Mouse (Mus musculus): ENCODE measurements around the gene Csmd2. TPM values are rescaled to one million over a fixed set of nuclear protein-coding genes. Genes with fewer than 3 reads are reported as not detected.

The Csmd2 gene
- polyA plus RNA-seq, 1 experiment = 0.17 TPM

DNA sequence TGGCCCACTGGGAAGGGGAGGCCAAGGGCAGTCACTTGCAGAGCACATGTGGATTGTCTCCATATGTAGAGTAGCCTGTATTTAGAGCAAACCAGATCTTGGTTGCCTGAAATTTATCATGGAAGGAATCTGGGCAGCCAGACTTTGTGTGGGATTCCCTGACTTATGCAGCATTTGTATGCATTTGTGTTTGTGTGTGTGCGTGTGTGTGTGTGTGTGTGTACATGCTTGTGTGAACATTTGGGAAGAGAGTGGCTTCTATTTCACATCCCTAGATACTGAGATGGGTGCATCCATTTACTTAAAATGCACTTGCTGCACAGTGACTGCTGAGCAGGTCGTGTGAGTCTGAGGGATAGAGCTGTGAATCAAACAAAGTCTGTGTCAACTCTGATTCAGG is 173.0 kb downstream of the Csmd2 start:
- H3K4me1 ChIP-seq (ENCODE audit: control insufficient read depth, insufficient read depth, low read length) = no peaks in the 10 kb centered on the region
- no peak for TF ChIP-seq CTCF (IDR thresholded peaks at IDR 0.05; ENCODE audit: low read depth, low read length)
- TF ChIP-seq POLR2A (IDR thresholded peaks at IDR 0.05; ENCODE audit: borderline replicate concordance, low read depth, low read length) = no peak
- no peak overlapping the region for H3K27ac ChIP-seq (ENCODE audit: insufficient read depth, low read depth, low read length)
- no peak overlapping the region for H3K4me3 ChIP-seq (ENCODE audit: insufficient read depth, low read length)

DNA sequence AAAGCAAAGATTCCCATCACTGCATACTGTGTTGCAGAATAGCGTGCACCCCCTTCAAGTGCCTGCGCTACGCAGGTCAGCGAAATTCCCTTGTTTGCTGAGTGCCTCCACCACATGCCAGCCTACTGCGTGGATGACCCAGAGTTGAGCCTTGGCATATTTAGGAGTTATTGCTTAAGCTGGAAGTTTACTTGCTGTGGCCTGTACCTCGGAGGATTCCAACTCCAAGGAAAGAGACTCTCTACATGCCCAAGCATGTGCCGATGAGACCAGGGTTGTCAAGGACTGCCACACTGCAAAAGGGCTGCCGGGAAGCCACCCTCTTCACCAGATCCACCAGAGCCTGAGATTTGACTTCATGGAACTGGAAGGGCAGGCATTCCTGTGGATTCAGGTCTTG is 182.5 kb downstream of the Csmd2 start:
- Histone ChIP-seq H3K27ac (ENCODE audit: insufficient read depth, low read depth, low read length) (no peak overlapping the region), H3K4me1 (ENCODE audit: control insufficient read depth, insufficient read depth, low read length) (no peaks in the 10 kb centered on the region), H3K4me3 (ENCODE audit: insufficient read depth, low read length) (no peak overlapping the region)
- TF ChIP-seq CTCF (IDR thresholded peaks at IDR 0.05; ENCODE audit: low read depth, low read length) = no peak

DNA sequence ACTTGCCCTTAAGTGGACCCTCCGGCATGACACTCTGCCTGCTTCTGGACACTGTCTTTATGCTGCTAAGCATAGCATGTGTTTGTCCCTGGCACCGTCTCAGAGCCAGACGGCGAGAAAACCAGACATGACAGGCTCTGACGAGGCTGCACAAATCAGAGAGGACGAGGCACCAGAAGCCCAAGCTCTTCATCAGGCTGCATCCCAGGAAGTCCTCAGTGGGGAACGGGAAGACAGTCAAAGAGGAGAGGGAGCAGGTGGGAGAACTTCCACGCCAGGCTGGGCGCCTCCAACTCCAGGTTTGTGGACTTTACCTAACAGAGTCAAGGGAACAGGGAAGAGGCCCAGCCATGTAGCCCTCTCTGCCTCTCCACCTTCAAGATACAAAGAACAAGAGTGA is 183.6 kb downstream of the Csmd2 start:
- Histone ChIP-seq H3K27ac (ENCODE audit: insufficient read depth, low read depth, low read length) (no peak overlapping the region), H3K4me1 (ENCODE audit: control insufficient read depth, insufficient read depth, low read length) (no peaks in the 10 kb centered on the region), H3K4me3 (ENCODE audit: insufficient read depth, low read length) (no peak overlapping the region)
- no peak for TF ChIP-seq POLR2A (IDR thresholded peaks at IDR 0.05; ENCODE audit: borderline replicate concordance, low read depth, low read length)
- no peak for TF ChIP-seq CTCF (IDR thresholded peaks at IDR 0.05; ENCODE audit: low read depth, low read length)

DNA sequence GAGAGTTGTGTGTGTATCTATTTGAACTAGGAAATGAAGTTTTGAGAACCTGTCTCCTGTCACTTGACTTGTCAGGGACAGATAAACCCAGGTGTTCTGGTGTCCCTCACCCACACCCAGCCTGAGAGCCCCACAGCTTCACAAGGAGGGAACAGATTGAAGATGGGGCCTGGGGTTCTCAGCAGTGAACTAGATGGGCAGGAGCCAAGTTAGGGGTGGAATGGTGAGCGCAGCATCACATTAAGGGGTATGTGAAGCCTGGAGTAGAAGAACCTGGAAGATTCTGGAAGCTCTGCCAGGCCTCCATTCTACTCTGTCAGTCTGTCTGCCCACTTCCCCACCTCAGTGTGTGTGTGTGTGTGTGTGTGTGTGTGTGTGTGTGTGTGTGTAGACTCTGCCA is 184.0 kb downstream of the Csmd2 start:
- no peaks in the 10 kb centered on the region for H3K4me1 ChIP-seq (ENCODE audit: control insufficient read depth, insufficient read depth, low read length)
- H3K4me3 ChIP-seq (ENCODE audit: insufficient read depth, low read length) = no peak overlapping the region
- TF ChIP-seq POLR2A (IDR thresholded peaks at IDR 0.05; ENCODE audit: borderline replicate concordance, low read depth, low read length) = no peak
- no peak for TF ChIP-seq CTCF (IDR thresholded peaks at IDR 0.05; ENCODE audit: low read depth, low read length)
- H3K27ac ChIP-seq (ENCODE audit: insufficient read depth, low read depth, low read length) = no peak overlapping the region

DNA sequence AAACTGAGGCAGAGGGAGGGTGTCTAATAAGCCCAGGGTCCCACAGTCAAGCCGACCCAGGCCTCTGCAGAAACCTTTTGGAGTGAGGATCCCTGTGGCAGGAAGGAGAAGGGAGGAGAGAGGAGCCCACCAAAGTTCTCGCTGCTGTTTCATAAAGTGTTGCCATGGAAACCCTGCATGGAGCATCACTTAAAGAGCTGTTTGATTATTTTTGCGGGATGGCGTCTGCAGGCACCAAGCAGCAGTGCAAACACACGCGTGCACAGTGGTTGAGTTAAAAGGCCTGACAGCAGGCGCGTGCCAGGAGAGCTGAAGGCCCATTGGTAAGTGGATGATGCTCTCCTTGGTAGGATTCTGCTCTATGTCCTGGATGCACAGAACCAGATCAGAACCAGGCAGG is 191.3 kb downstream of the Csmd2 start:
- no peak overlapping the region for H3K27ac ChIP-seq (ENCODE audit: insufficient read depth, low read depth, low read length)
- no peak overlapping the region for H3K4me3 ChIP-seq (ENCODE audit: insufficient read depth, low read length)
- no peaks in the 10 kb centered on the region for H3K4me1 ChIP-seq (ENCODE audit: control insufficient read depth, insufficient read depth, low read length)
- TF ChIP-seq CTCF (IDR thresholded peaks at IDR 0.05; ENCODE audit: low read depth, low read length) = no peak
- TF ChIP-seq POLR2A (IDR thresholded peaks at IDR 0.05; ENCODE audit: borderline replicate concordance, low read depth, low read length) = no peak

DNA sequence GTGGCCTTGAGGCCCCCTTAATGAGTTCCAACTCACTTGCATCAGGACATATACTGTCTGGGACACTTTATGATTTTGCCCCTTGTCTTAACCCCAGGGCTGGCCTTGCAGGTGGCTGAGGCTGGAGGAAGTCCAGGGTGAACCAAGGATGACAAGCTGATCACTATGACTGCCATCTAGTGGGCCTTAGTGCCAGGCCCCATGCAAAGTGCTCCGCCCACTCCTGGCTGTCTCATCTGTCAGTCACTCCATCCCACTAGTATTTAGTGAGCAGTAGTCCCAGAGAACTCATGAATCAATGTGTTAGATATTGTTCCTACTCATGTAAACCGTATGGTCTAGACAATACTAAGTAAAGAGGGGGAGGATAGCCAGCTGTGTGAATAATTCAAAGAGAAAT is 191.9 kb downstream of the Csmd2 start:
- Histone ChIP-seq H3K27ac (ENCODE audit: insufficient read depth, low read depth, low read length) (no peak overlapping the region), H3K4me3 (ENCODE audit: insufficient read depth, low read length) (no peak overlapping the region), H3K4me1 (ENCODE audit: control insufficient read depth, insufficient read depth, low read length) (no peaks in the 10 kb centered on the region)
- TF ChIP-seq CTCF (IDR thresholded peaks at IDR 0.05; ENCODE audit: low read depth, low read length) (no peak), POLR2A (IDR thresholded peaks at IDR 0.05; ENCODE audit: borderline replicate concordance, low read depth, low read length) (no peak)

DNA sequence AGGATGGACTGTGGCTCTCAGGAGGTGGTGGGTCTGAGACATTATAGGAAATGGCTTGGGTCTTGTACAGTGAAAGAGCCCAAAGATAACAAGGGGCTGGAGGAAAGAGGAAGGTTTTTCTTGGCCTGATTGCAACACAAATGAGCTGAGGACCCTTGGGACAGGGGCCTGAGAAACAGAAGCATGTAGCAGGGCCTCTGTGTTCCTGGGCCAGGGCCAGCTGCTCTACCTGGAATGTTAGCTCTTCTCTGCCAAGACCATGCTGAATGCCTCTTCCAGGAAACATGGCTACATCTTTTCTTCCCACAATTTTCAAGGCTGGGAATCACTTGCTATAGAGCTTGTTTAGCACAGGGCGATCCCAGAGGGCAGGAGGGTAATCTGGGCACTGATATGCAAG is 197.1 kb downstream of the Csmd2 start:
- no peak overlapping the region for H3K4me3 ChIP-seq (ENCODE audit: insufficient read depth, low read length)
- H3K27ac ChIP-seq (ENCODE audit: insufficient read depth, low read depth, low read length) = no peak overlapping the region
- TF ChIP-seq POLR2A (IDR thresholded peaks at IDR 0.05; ENCODE audit: borderline replicate concordance, low read depth, low read length) (no peak), CTCF (IDR thresholded peaks at IDR 0.05; ENCODE audit: low read depth, low read length) (no peak)
- no peaks in the 10 kb centered on the region for H3K4me1 ChIP-seq (ENCODE audit: control insufficient read depth, insufficient read depth, low read length)

DNA sequence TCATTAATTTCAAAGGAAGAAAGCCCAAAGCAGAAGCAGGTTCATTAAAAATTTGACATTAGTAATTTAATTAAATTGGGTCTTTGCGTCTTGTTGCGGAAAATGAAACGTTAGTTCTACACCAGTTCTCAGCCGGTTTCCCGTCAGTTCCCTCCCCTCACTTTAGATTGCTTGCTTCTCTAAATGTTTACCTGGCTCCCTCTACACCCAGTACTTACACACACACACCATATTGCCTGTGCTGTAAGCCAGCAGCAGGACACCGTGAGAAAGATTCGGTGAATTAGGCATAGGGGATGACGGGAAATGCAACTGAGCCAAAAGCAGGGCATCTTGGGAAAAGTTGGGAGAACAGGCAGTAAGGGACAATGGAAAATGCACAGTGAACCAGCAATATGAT is 206.8 kb downstream of the Csmd2 start:
- no peak overlapping the region for H3K4me3 ChIP-seq (ENCODE audit: insufficient read depth, low read length)
- TF ChIP-seq CTCF (IDR thresholded peaks at IDR 0.05; ENCODE audit: low read depth, low read length) (no peak), POLR2A (IDR thresholded peaks at IDR 0.05; ENCODE audit: borderline replicate concordance, low read depth, low read length) (no peak)

DNA sequence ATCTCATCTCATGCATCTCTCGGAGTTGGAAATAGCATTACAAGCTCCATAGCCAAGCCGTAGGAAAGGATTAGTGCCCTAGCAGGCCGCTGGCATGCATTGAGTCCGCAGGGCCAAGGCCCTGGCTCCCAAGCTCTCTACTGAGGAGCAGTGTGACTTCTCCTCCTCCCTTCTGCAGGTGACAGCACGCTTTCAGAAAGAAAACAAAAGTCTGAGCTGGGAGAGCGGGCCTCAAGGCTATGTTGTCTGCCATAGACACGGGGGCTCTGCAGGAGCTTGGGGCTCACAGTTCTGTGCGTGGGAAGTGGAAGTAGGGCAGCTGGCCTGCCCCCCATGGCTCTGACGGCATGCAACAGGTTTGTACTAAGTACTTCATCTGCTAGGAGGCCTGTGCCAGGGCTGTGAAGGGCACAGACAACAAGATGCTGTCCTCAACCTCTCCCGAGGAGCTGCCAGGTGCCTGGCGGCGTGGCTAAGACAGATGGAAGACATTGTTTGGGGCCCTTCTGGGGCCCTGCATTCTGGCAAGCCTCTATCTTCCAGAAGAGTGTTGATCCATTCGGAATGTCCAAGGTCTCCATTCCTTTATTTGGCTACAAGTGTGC is 230.4 kb downstream of the Csmd2 start:
- TF ChIP-seq POLR2A (IDR thresholded peaks at IDR 0.05; ENCODE audit: borderline replicate concordance, low read depth, low read length) (no peak), CTCF (IDR thresholded peaks at IDR 0.05; ENCODE audit: low read depth, low read length) (no peak)
- no peaks in the 10 kb centered on the region for H3K4me1 ChIP-seq (ENCODE audit: control insufficient read depth, insufficient read depth, low read length)

More for the DNA sequence above, 206.8 kb downstream of the Csmd2 start:
- Histone ChIP-seq H3K27ac (ENCODE audit: insufficient read depth, low read depth, low read length) (no peak overlapping the region), H3K4me1 (ENCODE audit: control insufficient read depth, insufficient read depth, low read length) (no peaks in the 10 kb centered on the region)

DNA sequence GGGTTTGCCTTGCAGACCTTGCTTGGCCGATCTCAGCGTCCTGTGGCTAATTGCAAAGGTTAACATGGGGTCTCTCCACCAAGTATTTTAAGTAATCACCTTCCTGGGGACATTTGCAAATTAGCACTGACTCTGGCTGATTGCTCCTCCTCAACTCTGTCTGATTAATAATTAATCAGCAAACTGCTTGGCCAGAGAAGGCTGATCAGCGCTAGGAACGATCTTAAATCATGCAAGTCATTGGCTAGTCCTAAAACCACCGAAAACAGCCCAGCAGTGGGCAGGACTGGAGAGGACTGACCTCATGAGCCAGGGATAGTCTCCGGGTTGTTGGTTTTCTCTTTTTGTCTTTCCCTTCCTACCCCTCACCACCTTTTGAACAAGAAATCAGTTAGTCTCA is 236.8 kb downstream of the Csmd2 start:
- Histone ChIP-seq H3K4me1 (ENCODE audit: control insufficient read depth, insufficient read depth, low read length) (no peaks in the 10 kb centered on the region), H3K27ac (ENCODE audit: insufficient read depth, low read depth, low read length) (no peak overlapping the region), H3K4me3 (ENCODE audit: insufficient read depth, low read length) (no peak overlapping the region)
- TF ChIP-seq CTCF (IDR thresholded peaks at IDR 0.05; ENCODE audit: low read depth, low read length) (no peak), POLR2A (IDR thresholded peaks at IDR 0.05; ENCODE audit: borderline replicate concordance, low read depth, low read length) (no peak)

More for the DNA sequence above, 230.4 kb downstream of the Csmd2 start:
- H3K27ac ChIP-seq (ENCODE audit: insufficient read depth, low read depth, low read length) = no peak overlapping the region
- H3K4me3 ChIP-seq (ENCODE audit: insufficient read depth, low read length) = no peak overlapping the region

Measured in bone marrow macrophage, adult 2 months (primary cell).